Mouse (Mus musculus) adrenal gland, adult 2 months (tissue): ENCODE results near the gene Cdh16. TPM values are rescaled to one million over a fixed set of nuclear protein-coding genes. Genes with fewer than 3 reads are reported as not detected.
A peak's percentile ranks its signal among the peaks of the same experiment; 100 is the strongest.
"Not testable (repeated sequence)": the region's sequence is repeated elsewhere in the genome, so short reads cannot be mapped to it uniquely, and the experiment has no call there.

Experiments used
- DNase-seq: peaks from one replicate; pipeline ENCODE4 v3.0.0; 2021
- polyA plus RNA-seq: library from polyadenylated mRNA; depleted of rRNA; stranded (reverse); fragments of >200 nt; gene quantifications from 2 replicates; pipeline ENCODE4 v1.2.3, GENCODE M21; 2012
- total RNA-seq, 2 experiments: library from RNA; stranded (reverse); gene quantifications; 2 replicates each; pipeline ENCODE4 v1.2.3; 2021

The Cdh16 gene
- total and polyA plus RNA-seq, 3 experiments: not detected

DNA sequence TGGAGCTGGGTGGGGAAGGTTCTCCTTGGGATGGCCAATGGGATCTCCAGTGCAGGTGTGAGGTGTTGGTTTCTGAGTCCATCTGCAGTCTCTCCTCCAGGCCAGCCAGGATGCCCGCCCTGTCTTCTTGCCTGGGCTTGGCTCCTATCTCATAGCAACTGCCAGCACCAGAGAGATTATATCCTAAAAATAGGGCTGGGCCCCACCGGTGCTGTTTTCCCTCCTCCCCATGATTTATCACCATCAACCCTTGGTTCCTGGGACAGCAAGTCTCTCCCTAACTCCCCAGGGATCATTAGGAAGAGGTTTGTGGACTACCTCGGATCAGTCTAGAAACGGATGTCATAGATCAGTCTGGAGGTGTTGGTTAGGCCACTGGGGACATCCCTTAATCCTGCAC lies 11.1 kb downstream of the Cdh16 start:
- DNase-seq: no peak

DNA sequence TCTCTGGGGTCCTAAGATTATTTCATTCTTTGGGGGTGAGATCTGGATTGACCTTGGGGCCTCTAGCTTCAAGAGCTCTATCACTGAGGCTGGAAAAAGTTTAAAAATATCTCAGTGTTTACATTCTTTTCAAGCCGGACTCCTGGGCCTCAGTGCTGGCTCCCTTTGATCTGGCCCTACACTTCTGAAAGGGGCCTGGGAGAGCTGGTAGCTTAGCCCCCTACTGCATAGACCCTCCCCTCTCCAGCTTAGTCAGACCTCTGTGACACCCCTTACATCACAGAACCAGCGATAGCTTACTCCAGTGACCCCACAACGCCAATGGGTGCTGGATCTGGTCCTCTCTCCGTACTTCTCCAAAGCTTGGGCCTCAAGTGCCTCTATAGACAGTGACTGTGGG lies 12.6 kb downstream of the Cdh16 start:
- DNase-seq: no peak

DNA sequence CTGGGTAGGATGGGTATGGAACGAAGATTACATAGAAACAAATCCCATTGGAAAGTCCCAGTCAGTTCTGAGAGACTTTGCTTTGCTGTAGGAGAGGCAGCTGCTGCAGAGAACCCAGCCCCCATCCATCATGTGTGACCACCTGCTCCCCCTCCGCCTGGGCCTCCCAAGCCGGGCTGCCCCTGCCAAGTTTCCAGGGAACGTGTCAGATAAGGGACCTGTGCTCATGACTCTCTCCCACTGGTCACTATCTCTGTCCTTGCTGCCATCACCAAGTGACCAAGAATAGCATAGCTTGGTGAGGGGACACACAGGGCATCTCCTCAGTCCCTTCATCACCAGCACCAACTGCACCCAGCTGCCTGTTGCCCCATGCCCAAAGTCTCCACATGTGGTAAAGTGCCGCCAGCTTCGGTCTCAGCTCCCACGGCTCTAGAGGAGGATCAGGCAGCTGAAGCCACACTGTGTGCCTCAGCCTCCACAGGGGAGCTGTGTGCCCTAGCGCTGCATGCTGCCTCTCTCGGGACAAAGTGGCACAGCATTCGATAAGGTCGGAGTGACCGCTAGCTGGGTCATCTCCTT lies 13.9 kb downstream of the Cdh16 start:
- DNase-seq: no peak

DNA sequence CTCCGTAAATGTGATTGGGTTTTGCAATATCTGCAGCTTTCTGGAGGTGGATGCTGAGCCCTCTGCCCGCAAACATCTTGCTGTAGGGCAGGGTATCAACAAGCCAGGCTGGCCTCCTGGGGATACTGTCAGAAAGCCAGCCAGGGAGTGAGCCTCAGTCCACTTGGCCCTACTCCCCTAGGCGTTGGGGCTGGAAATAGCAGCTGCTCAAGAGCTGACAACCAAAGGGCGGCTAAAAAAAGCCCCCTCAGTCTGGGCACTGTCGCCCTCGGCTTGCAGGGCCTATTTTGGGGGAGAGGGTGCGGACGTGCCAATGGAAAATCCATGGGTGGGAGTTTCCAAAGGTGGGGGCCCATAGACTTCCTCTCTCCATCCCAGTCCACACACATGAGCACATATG lies 15.0 kb downstream of the Cdh16 start:
- DNase-seq: no peak

DNA sequence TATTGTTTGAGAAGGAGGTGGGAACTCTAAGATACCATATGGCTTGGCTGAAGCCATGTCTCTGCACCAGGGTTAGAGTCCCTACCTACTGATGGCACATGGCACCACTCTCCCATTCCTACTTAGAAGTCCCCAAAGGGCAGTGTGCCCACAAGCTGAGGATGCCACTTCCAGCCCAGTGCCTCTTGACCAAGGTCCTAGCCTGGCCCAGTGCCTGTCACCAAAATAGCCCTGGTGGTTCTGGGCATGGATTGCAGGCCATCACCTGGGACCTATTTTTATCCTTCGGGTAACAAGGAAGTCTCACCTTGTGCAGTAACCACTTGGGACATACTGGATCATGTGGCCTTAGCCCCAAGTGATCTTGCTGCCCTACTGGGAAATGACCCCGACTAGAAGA lies 16.3 kb downstream of the Cdh16 start:
- DNase-seq: no peak

DNA sequence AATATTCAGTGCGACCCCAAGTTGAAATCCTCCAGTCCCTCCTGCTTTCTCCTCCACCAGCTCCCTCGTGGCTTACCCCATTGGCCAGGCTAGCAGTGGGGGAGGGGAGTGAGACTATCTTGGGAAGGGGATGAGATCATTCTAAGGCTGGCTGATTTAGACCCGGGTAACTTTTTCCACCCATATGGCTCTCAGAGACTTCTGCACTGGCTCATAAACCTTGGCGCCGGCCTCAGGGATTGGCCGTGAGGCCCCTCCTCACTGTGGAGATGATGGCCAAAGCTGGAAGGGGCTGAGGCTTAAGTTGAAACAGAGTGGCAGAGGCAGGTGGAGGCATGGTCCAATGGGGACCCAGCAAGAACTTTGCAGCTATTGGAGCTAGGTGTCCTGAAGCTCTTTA lies 17.9 kb downstream of the Cdh16 start:
- no peak for DNase-seq

DNA sequence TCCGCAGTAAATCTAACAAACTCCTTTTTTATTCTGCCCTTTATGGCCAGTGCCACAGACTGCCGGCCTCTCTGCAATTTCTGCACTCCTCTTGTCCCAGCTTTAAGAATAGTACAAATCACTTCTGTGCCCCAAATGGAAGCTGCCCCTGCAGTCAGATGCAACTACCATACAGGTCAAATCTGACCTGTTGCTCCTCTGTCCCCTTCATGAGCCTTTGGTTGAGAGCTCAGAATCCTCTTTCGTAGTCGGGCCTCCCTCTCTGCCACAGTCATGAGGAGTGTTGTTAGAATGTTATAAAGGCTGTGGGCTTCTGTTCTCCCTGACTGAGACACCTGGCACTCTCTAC lies 21.0 kb downstream of the Cdh16 start:
- DNase-seq: no peak

DNA sequence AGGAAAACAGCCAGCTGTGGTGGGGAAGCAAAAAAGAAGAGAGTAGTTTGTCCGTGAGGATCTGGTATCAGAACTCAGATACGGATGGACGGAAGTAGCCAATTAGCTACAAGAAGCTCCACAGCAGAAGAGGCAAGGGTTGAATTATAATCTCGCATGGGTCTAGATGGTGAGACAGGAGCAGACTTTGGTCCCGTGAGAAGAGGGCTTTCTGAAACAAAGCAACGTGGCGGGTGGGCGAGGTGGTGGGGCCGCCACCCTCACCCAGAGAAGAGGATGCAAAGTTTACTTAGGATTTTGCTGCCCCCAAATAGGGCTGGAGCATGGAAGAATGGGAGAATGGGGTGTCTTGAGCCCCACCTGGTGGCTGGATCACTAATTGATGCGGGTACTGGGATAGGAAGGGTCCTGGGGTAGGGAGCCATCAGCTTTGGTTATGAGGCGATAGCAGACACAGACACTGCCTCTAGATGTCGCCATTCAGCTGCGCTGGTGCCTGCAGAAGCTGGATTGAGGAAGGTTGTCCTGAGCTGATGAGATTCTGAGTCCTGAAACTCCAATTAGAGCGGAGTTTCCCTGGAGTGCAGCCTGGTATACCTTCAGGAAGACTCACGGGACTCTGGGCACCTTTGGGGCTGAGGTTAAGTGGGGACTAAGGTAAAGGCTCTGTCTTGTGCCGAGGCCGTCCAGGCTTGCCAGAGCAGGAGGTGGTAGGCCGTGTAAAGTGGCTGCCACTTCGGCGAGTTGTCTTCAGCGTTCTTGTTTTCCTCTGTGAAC lies 21.5 kb downstream of the Cdh16 start:
- peak; percentile 88 for DNase-seq

DNA sequence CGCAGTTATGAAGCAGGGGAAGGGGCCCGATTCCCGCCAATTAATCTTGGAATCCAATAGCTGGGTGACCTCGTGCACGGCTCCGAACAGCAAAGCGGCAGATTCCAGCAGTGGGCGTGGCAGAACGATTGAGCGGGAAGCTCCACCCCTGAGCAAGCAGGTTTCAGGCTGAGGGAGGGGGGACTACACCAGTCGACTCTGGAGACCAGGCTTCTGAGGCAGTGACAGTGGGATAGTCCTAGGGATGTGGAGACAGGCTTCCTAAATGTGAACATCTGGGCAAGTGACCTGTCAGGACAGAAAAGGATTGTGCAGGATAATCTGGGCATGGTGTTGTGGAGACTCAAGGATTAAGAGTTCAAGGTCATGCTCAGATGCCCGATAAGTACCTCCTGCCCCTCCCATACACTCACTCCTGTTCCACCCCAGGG lies 22.2 kb downstream of the Cdh16 start:
- DNase-seq: peak; percentile 40

DNA sequence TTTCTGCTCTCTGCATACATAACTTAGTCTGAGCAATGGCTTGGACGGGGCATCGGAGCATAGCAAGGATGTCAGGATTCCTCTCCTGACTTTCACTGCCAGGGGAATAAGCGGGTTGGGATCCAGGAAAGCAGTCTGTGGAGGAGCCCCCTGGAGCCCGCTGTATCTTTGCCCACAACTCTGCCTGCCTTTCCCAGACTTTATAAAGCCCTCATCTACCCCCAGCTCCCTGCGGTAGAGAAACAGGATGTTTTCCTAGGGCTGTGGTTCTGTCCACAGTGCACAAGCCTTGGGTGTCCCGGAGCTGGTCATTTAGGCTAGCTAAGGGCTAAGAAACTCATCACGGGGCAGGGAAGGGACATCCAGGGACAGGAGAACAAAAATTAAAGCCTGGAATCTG lies 22.8 kb downstream of the Cdh16 start:
- DNase-seq: no peak

DNA sequence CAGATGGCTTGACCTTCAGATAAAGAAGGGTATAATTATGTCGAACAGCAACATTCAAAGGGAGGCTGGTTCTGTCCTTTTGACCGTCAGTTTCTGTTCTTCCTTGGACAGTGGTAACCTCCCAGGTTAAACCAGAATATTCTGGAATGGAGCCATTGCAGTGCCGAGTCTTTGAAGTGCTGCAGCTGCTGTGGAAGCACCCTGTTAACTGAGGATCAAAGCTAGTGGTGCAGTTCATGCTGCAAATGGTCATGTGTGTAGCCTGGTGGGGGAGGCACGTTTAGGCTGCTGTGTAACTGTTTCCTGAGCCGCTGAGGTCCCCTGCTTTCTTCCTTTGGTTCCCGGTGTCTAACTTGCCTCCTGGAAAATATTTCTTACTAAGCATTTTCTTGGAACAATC lies 25.7 kb downstream of the Cdh16 start:
- peak; percentile 53 for DNase-seq

DNA sequence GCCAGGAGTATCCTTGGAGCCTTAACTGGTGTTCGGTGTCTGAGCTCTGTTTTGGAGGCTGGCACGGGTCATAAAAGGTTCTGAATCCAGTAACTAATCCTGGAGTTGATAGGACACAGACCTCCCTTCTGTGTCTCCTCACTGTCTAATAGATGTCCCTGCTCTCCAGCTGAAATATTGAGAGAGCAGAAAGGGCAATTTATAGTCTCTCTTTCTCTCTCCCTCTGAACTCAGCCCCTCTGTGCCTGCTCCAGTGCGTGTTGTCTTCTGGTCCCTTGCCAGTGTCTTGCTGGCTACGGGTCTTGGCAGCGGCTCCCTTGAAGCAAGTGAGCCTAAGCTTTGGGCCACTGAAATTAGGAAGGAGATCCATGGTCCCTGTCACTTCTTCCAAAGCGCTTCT lies 26.5 kb downstream of the Cdh16 start:
- DNase-seq: peak; percentile 65

DNA sequence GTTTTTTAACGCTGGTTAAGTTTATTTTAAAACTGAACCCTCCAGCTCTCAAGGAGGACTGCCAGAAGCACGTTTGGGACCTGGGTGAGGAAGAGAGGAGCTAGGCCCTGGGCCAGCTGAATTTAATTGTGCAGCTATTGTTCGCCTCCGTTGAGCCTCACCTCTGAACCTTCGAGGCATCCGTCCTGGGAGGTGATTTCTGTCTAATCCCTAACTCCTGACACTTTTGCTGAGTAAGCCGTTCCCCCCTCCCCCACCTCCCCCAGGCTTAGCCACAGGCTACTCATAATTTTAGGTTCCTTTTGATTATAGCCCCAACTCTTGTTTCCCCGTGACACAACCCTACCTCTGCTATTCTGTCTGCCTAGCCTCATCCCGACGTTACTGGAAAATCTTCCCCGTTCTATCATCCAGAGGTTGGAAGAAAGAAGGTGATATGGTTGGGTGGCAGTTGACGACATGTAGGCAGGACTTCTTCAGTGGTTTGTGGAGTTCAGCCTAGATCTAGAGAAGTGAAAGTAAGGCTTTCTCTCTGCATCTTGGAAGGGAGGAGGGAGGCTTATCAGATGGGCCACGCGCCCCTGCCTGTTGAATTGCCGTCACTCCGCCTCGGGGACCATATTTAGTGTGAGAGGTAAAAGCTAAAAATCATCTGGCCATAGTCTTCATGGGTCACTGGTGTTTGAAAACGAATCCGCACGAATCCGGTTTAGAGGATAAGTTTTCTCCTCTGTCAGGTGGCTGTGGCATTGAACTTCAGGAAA lies 28.2 kb downstream of the Cdh16 start:
- DNase-seq: no peak

DNA sequence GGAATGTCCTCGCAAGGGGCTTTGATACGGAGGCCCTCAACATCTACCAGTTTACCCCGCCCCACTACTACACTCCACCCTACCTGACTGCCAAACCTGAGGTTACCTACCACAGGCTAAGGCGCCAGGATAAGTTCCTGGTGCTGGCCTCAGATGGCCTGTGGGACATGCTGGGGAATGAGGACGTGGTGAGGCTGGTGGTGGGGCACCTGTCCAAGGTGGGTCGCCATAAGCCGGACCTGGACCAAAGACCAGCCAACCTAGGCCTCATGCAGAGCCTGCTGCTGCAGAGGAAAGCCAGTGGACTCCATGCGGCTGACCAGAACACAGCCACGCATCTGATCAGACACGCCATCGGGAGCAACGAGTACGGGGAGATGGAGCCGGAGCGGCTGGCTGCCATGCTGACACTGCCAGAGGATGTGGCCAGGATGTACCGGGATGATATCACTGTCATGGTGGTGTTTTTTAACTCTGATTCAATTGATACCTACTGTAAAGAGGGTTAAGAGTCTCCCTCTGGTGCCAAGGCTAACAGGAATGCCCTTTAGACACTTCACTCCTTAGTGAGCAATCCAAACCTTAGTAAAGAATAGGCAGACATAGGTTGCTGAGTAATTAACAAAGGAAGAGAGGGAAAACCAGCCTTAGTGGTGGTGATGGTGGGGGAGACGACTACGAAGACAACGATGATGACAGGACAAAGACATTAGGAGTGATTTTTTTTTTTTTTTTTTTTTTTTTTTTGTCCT lies 29.4 kb downstream of the Cdh16 start:
- DNase-seq: no peak

DNA sequence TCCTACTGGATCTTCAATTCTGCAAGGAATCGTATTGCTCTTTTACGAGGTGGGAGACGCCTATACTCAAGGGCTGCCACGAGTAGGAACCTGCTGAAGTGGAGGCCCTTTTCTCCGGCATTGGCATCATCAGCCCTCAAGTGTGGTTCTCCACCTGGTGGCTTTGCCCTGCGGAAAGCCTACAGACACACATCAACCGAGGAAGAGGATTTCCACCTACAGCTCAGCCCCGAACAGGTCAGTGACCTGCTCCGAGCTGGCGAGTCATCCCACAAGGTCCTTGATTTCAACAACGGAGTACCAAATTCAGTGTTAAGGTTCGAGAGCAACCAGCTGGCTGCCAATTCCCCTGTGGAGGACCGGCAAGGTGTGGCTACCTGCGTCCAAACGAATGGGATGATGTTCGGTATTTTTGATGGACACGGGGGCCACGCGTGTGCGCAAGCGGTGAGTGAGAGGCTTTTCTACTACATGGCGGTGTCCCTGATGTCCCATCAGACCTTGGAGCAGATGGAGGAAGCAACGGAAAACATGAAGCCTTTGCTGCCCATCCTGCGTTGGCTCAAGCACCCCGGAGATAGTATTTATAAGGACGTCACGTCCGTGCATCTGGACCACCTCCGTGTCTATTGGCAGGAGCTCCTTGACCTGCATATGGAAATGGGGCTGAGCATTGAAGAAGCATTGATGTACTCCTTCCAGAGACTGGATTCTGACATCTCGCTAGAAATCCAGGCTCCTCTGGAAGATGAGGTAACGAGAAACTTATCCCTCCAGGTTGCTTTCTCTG lies 30.5 kb downstream of the Cdh16 start:
- DNase-seq: peak; percentile 13

DNA sequence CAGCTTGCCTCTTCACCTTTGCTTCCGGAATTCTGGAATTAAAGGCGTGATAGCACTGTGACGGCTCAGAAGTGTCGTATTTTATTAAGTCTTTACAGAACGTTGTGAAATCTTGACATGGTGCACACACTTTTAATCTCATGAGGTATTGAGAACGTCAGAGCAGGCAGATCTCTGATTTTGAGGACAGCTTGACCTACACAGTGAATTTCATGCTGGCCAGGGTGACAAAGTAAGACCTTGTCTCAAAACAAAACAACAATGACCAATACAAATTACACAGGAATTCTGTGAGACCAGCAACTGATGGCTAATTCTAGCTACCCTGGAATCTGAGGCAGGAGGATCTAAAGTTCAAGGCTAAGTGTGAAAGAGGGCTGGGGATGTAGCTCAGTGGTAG lies 31.6 kb downstream of the Cdh16 start:
- peak; percentile 21 for DNase-seq

DNA sequence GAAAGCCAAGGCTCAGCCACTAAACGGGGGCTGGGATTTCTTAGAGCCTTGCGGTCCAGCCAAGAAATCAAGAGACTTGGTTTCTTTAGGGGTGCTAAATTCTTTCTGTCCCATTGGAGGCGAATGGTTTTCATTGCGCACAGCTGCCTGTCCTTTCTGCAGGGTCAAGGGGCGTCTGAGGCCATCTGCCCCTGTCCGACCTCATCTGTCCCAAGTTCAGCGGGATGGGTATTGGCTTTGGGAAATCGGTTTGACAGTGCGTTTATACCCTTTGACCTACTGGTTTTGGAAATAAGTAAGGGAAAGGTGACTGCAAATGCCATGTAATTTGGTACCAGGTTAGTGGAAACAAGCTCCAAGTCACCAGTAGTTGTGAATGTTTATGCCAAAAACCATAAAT lies 32.3 kb downstream of the Cdh16 start:
- no peak for DNase-seq

DNA sequence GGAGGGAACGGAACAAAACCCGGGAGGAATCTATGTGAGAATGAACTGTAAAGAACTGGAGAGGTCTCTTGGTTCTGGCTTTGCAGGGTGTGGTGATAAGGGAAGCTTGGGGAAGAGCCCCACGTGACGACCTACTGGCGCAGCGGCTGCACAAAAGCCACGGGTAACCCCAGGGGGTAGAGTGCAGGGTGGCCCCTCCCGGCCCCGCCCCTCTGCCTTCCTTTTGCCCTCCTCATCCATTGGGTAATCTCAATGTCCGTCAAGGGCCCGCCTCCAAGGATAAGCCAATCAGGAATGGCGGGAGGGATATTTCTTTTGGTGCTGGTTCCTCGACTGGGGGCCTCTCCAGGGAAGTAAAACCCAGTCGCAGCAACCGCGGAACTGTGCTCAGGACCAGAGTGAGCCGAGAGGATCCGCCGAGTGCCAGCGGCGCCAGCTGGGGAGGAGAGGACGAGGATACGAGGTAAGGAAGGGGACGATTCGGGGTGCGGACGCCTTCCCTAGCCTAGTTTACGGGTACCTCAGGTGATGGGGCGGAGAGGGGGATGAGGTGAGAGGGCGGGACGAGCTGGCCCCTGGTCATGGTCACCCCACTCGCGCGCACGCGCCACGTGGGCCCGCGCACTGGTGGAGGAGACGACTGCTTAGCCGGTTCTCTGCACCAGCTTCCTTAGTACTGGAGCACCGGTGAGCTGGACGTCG lies 32.9 kb downstream of the Cdh16 start, which contains the start of gene Pdp2:
TSS of gene Pdp2 (plus strand) at position 319 of the 702 bp plus-strand sequence.
- peak; percentile 95 for DNase-seq

DNA sequence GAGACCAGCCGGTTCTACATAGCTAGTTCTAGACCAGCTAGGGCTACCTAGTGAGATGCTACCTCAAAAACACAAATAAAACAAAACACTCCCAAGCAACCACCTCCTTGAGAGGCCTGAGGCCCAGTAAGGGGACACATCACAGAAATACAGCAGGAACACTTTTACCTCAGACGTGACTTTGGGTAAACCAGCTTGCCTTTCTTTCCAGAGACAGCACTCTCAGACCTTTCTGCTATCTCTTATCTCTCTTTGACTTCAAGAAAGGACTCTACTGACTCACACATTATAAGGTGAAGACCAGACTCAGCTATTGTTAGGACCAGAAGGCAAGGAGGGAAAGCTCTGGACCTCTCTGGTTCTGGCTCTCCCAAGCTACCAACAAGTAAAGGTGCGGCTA lies 33.9 kb downstream of the Cdh16 start:
- DNase-seq: no peak

DNA sequence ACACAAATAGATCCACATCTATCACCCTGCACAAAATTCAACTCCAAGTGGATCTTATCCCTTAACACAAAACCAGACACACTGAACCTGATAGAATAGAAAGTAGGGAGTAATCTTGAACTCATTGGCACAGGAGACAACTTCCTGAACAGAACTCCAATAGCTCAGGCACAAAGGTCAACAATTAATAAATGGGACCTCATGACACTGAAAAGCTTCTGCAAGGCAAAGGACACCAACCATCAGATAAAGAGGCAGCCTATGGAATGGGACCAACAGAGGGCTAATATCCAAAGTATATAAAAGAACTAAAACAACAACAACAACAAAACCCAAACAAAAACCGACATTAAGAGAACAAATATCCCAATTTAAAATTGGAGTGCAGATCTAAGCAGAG lies 39.7 kb downstream of the Cdh16 start:
- DNase-seq: no peak

DNA sequence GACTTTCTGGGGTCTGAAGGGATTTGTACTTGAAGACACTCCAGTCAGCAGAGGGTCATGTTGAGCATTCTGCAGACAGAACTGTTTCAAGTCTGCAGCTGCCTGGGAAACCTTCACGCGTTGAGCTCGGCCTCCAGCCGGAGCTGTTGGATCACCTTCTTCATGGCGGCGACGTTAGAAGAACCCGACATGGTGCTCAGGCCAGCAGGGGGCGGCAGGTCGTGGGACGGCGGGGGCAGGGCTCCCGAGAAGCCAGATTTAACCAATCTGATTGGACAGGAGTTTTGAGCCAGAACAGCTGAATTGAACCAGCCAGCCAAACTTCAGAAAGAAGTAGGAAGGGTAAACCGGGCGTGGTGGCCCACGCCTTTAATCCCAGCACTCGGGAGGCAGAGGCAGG lies 46.6 kb downstream of the Cdh16 start:
- DNase-seq: not testable (repeated sequence)
